Mouse (Mus musculus) frontal cortex, postnatal 14 days (tissue): ENCODE measurements at regions not wholly inside any gene's neighbourhood (a gene's known extent, or its start where the extent isn't known, plus 50 kb on each side); places are given as distances from the start of the nearest gene placed in this dataset.

ENCODE experiments used
- DNase-seq, 2 experiments: peaks; one replicate each; pipeline ENCODE4 v3.0.0; 2022; ENCODE audit warnings: low spot score in 2 of 2

- DNase-seq, result no peak
Measured at GRCm38 (mm10) chr13:28795274-28795673, 158.2 kb downstream of the Sox4 start.

DNA sequence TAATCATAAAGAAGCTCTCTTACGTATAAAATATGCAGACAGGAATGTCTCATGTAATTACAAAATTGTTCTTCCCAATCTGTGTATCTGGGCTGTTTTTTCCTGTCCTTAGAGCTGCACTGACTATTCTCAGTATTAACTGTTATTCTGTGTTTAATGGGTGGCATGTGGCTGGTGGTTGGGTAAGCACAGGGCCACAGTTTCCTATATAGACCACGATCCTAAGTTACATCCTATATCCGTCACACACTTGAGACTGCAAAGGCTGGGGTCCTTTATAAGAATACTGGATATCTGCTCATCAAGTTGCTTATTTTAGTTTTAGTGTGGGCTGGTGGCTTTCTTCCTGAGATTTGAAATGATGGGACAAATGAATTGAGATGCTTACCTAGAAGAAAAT, 159.0 kb downstream of the Sox4 start:
- no peak for DNase-seq

DNA sequence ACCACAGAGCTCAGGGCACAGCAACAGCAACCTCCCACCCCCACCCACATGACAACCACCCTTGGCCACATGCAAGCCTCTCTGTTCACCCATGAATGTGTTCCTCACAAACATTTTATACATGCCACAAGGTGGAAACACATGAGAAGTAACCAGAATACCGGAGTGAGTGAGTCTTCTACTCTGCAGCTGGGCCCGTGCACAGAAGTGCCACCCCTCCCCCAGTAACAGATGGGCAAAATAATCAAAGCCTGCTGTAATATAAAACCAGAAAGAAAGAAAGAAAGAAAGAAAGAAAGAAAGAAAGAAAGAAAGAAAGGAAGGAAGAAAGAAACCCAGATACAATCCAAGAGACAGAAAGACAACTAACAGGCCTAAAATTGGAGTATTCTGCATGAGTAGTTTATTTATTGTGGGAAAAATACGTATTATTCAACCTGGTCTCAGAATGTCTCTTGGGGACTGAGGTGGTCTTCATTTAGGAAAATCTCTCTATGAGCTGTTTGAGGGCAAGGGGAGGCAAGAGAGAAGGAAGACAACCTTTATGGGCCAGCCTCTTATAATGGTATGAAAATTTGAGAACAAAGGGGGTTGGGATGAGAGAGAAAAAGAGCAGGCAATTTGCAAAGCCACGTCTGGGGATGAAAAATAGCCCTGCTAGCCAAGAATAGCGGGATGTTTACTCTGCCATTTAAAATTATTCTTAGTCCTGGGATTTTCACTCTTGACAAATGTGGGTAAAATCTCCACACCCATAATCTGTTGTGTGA, 160.2 kb downstream of the Sox4 start:
- no peak for DNase-seq

- DNase-seq, result no peak
Measured at GRCm38 (mm10) chr13:28792461-28793165, 160.9 kb downstream of the Sox4 start.

GRCm38 (mm10) chr13:28790381-28790780, 163.1 kb downstream of the Sox4 start:
- DNase-seq, result no peak

GRCm38 (mm10) chr13:28787331-28787643, 166.2 kb downstream of the Sox4 start:
- DNase-seq, result no peak

- no peak for DNase-seq
Measured at GRCm38 (mm10) chr13:28786629-28787330, 166.7 kb downstream of the Sox4 start.

DNA sequence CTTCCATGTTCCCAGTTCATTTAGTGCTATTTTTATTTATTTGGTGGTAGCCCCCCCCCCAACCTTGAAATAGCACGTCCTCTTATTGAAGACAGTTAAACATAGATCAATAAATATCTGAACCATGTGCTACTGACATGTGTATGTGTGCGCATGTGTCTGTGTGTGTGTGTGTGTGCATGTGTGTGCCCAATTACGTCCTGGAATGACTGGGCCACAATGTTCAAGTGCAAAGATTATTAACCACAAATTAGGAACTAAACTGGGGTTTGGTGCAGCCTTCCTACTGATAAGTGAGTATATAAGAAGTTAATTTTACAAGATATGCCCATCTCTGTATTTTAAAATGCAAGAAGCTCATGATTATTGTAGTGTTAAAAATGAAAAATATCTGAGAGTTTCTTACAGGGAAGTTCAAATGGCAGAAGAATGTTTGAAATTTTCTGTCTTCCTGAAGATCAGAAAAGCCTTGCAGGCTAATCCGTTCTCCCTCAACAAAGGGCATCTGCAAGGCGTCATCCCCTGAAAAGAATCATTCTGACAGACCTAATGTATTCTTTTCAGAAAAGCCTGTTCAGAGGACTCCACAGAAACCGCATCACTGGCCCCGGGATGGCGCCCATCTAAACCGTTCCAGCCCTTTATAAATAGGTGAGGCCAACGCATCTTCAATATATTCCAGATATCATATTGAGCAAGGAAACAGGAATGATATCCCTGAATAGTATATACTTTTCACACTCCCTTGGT, 170.8 kb downstream of the Sox4 start:
- no peak for DNase-seq

DNA sequence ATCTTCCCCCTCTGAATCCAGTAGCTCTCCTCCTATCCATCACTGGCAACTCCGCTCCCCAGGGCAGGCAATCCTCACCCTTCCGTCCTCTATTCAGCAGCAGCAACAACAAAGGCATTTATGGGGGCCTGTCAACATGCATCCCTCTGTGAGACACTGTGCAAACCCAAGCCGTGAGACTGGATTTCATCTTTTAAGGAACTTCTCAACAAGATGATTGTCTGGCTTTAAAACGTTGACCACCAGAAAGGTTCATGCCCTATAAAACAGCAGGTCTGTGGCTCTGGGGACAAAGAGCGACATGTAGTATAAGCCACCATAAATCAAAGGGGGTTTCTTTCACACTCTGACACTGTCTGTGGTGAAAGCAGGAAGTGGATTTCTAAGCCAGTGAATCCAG, 171.4 kb downstream of the Sox4 start:
- DNase-seq, result no peak

- DNase-seq, result no peak
Measured at GRCm38 (mm10) chr13:28781660-28782059, 171.9 kb downstream of the Sox4 start.

GRCm38 (mm10) chr13:28780462-28780861, 173.1 kb downstream of the Sox4 start:
- DNase-seq, result no peak

DNA sequence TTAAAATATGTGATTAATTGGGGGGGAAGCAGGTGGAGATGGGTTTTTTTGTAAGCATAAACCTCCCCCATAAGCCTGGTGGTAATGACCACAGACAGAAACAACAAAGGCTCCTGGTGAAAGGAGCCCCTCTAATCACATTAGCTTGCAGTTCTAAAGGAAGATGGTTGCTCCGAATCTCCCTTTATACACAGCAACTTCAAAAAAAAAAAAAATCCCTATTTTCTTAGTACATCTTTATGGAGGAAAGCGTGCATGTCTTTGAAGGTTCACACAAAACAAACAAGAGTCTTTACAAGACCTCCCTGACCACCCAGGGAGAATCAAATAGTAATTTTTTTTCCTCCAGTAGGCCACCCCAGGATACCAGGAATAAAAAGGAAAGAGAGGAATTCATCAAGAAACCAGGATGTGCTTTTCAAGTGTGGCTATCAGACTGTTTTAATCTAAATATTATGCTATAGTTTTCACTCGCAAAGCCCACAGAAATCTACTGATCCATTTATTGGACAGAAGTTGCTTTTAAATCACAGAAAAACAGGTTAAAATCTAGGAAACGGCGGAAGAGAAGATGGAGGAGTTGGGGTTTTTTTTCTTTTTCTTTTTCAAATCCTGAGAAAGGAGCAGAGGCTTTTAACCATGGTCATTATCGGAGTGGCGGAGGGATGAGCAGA, 178.2 kb downstream of the Sox4 start:
- DNase-seq, result no peak

DNA sequence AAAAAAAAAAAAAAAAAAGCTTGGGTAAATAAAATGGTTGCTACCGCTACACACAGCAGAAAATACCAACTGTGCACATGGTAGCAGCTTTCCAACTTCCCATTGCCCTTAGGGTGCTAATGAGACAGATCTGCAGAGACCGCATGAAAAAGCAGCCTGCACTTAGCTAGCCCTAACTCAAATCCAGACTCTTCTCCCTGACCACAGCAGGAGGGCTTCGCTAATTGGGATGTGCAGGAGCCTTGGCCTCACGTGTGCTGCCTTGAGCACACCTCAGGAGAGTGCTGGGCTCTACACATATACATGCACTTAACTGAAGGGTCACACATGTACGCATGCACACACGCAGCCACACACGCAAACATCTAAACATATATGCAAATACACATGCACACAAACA, 178.9 kb downstream of the Sox4 start:
- no peak for DNase-seq

DNA sequence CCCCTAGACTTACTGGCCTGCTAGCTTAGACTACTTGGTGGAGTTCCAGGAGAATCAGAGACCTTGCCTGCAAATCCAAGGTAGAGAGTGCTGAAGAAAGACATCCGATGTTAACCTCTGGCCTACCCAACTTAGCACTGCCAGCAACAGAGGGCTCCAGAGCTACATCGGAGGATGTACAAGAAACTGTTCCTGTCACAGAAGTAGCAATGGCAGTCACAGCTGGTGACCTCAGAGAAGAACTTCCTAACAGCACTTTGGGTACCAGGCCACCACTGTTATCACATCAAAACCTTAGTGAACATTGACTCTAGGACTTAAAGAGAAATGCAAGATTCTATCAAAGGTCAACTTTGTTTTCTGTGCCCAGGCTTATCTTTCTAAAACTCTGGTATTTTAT, 180.0 kb downstream of the Sox4 start:
- no peak for DNase-seq

- no peak for DNase-seq
Measured at GRCm38 (mm10) chr13:28770531-28770930, 183.0 kb downstream of the Sox4 start.

- DNase-seq, result no peak
Measured at GRCm38 (mm10) chr13:28770018-28770417, 183.5 kb downstream of the Sox4 start.

DNA sequence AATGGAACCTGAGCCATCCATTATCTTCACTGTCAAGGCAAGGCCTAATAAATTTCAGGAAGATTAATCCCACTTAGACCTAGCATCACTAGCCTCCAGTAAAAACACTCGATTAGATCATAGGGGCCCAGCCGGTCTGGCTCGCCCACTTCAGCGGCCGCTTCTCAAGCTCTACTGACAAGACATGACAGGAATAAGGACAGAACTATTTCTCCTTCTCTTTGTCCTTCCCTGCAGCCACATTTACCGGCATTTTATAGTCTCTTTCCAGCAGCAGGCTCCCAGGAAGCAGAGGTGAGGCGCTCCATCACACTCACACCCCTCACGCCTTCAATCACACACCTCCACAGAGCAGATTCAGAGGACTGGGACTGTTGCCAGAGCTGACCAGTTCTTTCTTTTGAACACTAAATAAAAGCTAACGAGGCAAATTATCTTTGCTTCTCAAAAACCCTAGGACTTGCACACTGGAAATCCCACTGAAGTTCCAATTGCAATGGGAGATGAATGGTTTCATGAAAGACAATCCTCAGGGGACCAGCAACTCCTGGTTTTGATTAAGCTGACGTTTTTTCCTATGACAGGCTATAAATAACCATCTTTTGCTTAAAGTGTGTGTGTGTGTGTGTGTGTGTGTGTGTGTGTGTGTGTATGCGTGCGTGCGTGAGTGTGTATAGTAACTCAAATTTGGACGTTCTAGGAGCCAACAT, 184.6 kb downstream of the Sox4 start:
- no peak for DNase-seq

DNA sequence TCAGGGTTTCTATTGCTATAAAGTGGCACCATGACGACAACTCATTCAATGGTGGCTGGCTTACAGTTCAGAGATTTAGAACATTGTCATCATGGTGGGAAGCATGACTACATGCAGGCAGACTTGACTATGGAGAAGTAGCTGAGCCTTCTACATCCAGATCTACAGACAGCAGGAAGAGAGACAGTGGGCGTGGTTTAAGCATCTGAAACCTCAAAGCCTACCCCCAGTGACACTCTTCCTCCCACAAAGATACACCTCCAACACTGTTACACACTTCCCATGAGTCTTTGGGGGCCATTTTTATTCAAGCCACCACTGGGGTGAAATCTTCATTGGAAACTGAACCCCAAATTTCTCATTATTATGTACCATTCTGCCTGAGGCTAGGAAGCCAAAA, 191.0 kb downstream of the Sox4 start:
- no peak for DNase-seq

GRCm38 (mm10) chr13:28759026-28759425, 194.5 kb downstream of the Sox4 start:
- DNase-seq, result no peak

- peak; percentile 61 to 69 for DNase-seq
Measured at GRCm38 (mm10) chr13:28757846-28758522, 195.5 kb downstream of the Sox4 start.
